Mouse (Mus musculus): ENCODE measurements around the gene Ythdf2.
"Not testable (repeated sequence)": the region's sequence is repeated elsewhere in the genome, so short reads cannot be mapped to it uniquely, and the experiment has no call there.

The Ythdf2 gene

DNA sequence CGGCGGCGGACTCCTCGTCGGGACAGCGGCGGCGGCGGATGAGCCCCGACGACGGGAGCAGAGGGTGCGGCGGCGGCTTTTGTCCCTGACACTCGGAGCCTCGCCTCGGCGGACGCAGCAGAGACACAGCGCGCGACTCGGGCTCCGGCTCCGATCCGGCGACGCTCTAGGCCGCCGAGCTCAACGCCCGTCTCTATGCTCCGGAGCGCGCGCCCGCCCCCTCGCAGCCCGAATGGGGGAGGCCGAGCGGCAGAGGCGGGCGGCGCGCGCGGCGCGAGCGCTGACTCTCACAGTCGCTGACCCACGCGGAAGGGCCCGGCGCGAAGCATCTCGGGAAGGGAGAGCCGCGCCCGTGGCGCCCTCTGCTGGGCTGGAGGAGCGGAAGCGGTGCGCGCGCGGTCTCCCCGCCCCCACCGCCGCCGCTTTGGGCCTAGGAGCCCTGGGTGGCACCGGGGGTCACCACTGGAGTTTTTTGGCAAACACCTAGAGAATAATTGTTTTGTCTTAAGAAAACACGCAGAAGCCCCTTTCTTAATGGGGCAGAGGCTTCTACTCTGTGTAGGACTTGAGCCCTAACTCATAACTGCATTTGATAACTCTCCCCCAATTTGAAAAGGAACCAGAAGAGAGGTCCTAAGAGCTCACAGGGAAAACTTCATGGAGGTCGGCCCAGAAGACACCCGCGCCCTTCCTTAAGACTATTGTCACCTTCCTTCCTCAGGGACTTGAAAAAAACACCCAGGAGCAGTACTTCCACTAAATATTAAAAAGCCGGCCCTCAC is at the start of gene Ythdf2:
TSS of gene Ythdf2 (minus strand) at position 351 of the 782 bp plus-strand sequence.
- peak; percentile 98 for DNase-seq (ENCODE audit: low spot score)

DNA sequence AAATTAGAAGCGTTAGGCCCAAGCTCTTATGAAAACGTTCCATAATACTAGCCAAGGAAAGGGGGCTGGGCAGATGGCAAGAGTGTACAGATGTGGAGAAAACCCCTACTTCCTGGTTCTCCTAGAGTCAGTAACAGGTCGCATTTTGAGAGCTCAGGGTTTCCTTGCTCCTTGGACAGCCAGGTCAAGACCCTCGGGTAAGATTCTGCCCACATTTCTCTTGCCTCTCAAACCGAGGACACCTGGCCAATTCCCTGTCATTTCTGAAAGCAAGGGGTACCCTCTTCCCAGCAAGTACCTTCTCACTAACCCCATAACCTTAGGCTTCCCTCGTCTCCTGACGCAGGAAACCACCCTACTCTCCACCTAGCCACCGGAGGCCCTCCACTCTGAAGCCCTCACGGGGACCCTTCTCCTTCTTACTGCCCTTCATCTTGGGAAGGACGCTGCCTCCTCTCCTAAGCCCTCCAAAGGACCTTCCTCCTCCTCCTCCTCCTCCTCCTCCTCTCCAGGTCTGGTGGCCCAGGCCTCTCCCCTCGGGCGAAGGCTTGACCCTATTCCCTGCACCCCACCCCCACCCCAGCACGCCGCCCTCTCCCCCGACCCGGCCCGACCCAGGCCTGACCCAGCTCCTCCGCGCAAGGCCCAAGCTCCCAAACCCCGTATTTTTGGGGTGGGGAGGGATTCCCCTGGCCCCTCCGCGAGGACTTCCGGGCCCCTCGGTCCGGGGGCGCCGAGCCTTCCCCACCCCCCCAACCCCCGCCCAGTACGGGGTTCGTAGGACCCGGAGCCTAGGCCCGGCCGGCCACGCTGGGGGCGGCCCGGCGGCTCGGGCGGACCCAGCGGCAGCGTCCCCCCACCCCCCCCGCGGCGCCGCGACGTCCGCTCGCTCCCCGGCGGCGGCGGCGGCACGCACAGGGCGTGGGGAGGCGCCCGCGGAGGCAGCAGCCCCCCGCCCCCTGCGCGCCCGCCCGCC is 48.6 kb upstream of the Ythdf2 start:
- DNase-seq (ENCODE audit: low spot score), result peak; percentile 36

DNA sequence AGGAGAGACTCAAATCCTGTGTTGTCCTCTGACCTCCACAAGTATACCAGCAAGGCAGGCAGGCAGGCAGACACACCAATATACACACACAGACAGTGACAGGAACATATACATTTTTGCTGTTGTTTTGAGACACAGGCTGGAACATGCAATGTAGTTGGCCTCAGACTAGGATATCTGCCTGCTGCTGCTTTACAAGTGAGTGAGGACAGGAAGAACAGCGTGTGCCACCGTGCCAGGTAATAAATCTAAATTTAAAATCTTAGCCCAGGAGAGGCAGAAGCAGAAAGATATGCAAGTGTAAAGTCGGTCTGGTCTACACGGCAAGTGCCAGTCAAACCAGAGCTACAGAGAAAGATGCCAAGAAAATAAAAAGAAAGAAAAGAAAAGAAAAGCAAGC is 47.1 kb upstream of the Ythdf2 start:
- DNase-seq (ENCODE audit: low spot score), result no peak

DNA sequence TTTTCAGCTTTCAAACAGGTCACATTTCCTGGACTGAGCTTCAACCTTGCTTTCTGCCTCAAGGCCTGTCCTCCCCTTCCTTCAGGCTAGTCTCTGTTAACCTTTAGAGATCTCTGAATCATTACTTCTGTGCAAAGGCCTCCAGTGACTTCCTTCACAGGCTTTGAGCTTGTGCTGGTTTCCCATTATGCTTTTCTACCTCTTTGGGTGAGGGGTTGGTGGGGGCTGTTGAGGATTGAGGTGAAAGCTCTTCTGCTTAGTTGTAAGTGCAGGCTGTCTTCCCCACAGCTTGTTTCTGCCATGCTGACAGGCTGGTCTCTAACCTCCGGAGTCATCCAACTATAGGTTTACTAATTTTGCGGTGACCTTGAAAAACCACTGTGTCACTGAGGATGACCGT is 44.3 kb upstream of the Ythdf2 start:
- no peak for DNase-seq (ENCODE audit: low spot score)

DNA sequence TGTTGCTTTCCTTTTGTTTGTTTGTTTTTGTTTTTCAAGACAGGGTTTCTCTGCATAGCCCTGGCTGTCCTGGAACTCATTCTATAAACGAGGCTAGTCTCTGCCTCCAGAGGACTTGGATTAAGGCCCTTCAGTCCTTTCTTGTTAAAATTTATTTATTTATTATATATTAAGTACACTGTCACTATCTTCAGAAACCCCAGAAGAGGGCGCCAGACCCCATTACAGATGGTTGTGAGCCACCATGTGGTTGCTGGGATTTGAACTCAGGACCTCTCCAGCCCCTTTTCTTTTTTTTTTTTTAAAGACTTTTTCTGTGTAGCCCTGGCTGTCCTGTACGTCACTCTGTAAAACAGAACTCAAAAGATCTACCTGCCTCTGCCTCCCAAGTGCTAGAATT is 42.9 kb upstream of the Ythdf2 start:
- no peak for DNase-seq (ENCODE audit: low spot score)

DNA sequence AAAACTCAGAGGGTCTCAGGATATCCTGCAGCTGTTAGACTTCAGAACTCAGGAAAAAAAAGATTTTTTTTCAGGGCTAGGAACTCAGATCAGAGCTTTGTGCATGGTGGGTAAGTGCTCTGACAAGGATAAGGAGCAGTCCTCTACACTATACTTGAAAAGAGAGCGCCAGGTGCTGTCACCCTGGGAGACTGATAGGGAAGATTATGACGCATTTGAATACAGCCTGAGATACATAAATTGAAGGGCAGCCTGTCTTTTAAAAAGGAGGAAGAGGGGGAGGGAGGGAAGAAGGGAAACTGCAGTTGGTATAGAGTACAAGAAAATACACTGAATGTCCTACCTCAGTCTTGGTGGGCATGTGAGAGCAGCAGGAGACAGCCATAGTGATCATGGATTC is 41.5 kb upstream of the Ythdf2 start:
- no peak for DNase-seq (ENCODE audit: low spot score)

DNA sequence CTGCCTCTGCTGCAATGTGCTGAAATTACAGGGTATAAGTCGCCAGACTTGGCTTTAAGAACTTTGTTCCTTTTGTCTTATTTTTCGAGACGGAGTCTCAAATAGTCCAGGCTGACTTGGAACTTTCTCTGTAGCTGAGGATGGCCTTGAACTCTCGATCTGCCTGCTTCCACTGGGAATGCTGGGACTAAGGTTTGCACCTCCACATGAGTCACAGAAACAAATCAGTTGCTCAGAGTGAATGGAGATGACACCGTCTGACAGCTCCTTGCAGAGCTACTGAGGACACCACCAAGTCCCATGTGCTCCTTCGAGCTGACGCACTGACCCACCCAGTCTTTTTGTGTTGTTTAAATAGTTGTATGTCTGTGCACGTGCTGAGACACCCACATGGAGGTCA is 41.0 kb upstream of the Ythdf2 start:
- DNase-seq (ENCODE audit: low spot score), result no peak

DNA sequence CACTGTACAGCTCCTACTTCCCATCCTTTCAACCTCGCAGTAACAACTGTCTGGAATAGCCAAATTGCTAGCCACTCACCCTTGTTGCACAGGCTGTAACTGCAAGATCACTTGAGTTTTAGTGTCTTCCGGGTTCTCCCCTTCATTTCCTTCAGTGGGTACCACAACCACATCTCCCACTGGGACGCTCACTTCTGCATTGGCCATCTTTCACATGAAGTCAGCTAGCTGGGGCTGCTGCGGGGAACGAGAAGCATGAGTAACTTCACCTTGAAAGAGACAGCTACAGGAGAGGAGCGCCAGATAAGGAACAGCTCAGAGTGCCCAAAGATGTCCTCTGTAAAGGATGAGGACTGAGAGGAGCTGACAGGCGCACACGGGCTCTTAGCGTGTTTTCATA is 39.5 kb upstream of the Ythdf2 start:
- DNase-seq (ENCODE audit: low spot score), result no peak

DNA sequence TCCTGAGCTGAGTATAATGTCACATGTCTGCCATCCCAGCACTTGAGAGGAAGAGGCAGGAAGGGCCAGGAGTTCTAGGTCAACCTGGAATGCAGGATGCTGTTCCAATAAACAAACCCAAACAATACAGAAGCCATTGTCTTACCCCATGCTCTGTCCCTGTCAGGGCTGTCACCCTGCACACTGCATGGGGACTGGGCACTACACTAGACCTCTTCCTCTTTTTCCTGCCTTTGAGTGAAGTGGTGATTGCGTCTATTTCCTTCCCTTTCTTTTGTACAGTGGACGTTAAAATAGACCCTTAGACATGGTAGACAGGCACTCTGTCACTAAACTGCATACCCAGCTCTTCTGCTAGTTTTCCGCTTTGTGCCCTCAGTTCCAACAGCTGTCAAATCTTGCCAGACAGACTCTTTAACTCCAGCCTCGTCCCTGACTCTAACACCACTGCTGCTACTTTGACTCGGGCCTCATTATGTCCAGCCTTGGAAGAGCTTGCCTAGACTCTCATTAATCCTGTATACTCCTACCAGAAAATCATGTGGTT is 35.4 kb upstream of the Ythdf2 start:
- no peak for DNase-seq (ENCODE audit: low spot score)

DNA sequence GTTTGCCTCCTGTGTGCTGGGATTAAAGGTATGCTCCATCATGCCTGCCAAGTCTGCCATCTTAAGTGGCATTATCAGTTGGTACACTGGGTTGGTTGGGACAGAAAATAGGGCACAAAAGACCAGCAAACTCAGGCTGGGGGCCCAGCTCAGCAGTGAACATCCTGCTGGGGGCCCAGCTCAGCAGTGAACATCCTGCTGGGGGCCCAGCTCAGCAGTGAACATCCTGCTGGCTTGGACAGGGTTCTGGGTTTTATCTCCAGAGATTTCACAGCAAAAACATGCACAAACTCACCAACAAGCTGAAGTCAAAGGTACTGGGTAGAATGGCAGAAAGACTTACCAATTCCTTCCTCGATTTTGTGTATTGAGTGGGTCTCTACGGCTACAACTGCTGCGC is 33.5 kb upstream of the Ythdf2 start:
- no peak for DNase-seq (ENCODE audit: low spot score)

DNA sequence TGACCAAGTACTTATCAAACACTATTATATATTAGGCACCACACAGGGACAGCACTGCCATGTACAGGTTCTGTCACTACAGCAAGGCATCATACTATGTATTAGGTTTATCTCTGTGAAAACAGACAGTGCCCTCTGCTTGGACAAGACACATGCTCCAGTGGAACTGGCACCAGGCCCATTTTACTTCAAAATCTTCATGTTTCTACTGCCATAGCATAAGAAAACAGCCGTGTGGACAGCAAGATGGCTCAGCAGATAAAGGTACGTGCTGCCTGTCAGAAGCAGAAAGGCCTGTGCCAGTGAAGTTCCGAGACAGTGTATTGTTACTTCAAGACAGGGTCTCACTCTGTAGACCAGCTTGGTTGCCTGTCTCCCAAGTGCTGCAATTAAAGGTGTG is 29.1 kb upstream of the Ythdf2 start:
- DNase-seq (ENCODE audit: low spot score), result no peak

DNA sequence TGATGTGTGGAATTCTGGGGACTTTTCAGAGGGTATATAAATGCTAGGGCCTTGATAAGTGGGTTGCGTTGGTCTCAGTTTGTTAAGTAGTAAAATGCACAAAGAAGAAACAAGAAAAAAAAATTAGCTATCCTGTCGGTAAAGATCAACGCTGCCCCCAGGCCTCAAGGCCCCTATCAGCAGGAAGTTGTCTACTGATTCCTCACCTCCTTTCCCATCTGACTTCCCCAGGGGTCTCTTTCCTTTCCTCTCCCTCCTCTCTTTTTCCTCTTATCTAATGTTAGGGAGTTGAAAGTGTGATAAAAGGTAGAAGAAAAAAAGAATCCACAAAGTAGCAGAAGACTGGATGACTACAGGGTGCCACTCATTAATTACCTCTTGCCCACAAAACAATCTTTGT is 28.3 kb upstream of the Ythdf2 start:
- DNase-seq (ENCODE audit: low spot score), result no peak

DNA sequence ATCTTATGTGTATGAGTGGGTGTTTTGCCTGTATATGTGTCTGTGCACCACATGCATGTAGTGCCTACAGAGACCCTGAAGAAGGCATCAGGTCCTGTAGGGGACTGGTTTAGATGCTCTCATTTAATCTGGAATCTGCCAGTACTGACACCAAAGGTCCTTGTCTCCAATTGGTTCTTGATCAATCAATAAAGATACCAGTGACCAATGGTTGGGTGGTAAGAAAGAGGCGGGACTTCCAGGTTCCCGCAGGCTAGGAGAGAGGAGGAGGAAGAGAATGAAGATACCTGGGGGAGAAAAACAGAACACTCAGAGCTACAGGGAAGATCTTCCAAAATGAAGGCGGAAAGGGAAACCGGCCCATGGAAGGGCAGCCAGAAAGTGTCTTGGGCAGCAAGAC is 26.3 kb upstream of the Ythdf2 start:
- no peak for DNase-seq (ENCODE audit: low spot score)

DNA sequence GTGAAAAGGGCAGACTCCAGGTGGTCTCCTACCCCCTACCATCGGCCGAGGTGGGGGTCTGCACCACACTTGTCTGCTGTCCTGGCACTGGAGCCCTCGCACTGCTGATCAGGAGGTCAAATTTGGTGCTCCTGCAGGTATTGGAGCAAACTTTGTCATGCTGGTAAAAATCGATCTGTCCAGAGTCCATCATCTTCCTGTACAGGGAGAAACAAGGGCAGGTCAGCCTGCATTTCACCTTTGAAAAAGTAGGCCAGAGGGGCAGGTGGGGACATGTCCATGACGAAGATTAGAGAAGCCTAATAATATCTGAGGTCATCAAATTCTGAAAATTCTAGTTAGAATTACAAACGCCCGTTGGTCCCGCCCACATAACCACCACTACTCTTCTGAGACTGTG is 22.6 kb upstream of the Ythdf2 start:
- DNase-seq (ENCODE audit: low spot score), result no peak

DNA sequence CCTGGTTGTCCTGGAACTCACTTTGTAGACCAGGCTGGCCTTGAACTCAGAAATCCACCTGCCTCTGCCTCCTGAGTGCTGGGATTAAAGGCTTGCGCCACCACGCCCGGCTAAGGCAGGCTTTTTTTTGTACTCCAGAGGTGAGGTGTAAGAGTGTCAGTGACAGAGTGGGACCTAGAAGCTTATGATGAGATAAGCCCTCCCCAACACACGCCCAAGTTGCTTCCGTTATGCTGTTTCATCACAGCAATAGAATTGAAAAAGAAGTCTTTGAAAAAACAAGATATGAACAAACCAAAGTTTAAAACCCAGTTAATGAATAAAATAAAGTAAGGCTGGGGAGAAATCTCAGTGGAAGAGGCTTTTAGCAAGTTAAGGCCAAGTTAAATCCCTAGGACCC is 18.3 kb upstream of the Ythdf2 start:
- DNase-seq (ENCODE audit: low spot score), result no peak

DNA sequence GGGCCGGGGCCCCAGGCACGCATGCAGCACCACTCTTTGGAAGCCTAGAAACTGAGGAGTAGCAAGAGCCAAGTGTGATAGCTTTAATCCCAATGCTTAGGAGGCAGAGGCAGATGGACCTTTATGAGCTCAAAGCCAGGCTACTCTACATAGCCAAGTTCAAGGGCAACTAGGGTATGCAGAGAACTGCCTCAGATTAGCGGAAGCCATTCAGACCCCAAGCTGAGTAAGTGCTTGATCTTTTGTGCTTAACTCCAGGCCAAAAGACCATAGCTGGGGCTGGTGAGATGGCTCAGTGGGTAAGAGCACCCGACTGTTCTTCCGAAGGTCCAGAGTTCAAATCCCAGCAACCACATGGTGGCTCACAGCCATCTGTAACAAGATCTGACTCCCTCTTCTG is 9.9 kb upstream of the Ythdf2 start:
- DNase-seq (ENCODE audit: low spot score), result not testable (repeated sequence)

DNA sequence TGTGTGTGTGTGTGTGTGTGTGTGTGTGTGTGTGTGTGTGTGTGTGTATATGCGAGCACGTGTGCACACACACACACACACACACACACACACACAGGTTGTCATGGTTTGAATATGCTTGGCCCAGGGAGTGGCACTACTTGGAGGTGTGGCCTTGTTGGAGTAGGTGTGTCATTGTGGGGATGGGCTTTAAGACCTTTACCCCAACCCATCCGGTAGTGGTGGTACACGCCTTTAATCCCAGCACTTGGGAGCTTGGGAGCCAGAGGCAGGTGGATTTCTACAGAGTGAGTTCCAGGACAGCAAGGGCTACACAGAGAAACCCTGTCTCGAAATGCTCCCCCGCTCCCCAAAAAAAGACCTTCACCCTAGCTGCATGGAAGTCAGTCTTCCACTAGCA is 6.3 kb upstream of the Ythdf2 start:
- DNase-seq (ENCODE audit: low spot score), result not testable (repeated sequence)

DNA sequence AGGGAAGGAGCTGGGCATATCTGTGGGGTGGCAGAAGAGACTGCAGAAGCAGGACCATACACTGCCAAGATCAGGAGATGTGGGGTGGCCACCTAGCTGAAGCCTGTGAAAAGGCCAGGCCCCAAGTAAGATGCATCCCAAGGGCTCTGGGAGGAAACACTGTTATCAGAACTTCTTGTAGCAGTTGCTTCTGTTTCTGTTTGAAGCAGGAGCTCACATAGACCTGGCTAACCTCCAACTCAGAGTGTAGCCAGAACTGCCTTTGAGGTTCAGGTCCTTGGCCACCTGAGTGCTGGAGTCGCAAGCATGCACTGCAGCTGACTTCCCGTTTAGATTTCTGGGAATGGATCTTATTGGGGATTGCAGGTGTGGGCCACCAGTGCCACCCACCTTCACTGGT is 5.7 kb upstream of the Ythdf2 start:
- no peak for DNase-seq (ENCODE audit: low spot score)

DNA sequence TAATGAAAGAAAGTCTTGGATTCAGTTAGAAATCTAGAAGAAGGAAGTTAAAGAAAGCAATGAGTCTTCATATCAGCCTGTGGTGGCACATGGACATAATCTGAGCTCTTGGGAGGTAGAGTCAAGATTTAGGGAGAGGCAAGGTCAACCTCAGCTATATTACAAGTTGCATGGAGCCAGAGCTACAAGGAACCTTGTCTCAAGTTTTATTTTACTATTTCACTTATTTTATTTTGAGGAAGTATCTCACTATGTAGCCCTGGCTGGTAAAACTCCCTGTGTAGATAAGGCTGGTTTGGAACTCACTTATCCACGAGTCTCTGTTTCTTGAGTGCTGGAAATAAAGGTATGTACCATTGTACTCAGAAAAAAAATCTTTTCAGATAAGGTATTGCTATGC is 4.5 kb upstream of the Ythdf2 start:
- DNase-seq (ENCODE audit: low spot score), result no peak

DNA sequence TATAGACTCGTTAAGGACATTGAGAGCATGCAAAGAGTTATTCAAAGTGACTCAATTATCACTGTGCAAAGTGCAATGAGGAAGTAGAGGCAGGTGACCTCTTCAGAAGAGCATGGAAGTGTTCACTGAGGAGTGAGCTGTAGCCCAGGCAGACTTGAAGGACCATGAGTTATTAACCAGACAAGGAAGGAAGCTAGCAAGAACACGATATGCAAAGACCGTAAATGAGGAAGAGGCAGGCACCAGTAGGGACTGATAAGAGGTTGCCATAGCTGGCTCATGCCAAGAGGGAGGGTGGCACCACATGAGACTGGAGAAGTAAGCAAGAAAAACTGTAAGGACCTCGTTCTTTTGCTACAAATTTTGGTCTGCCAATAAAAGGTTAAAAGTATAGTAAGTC is 2.7 kb upstream of the Ythdf2 start:
- DNase-seq (ENCODE audit: low spot score), result no peak

DNA sequence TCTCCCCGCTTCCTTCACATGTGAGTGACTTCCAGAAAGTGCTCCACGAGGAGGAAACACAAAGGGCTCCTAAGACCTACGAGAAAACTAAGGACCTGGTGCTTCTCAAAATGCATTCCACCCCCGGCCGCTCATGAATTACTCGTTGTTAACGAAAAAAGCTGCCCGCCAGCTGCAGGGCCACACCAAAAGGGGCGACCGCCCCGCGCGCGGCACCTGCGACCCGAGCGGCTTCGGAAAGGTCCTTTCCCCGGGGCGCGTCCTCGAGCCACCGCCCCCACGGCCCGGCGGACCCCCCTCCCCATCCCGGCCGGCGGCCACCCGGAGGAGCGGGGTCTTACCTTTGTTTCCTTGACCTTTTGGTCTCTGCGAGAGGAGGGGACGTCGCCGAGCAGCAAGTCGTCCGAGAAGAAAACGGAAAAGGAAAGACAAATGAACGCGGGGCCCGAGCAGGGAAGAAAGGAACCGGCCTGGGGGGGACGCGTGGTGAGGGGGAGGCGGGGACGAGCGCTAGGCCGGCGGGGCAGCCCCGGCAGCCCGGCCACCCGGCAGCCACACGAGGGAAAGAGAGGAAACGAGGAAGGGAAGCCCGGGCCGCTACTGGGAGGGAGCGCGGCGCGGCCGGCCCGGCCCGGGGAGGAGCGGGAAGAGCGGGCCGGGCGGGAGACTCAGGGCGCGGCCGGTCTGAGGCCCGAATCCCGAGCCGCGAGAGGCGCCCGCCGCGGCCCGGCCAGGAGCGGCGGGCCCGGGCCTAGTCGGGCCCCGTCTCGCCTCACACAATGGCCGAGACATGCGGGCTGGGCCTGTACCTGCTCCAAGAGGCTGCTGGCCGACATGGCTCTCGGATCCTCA is 786 bp downstream of the Ythdf2 start:
- peak; percentile 22 for DNase-seq (ENCODE audit: low spot score)

DNA sequence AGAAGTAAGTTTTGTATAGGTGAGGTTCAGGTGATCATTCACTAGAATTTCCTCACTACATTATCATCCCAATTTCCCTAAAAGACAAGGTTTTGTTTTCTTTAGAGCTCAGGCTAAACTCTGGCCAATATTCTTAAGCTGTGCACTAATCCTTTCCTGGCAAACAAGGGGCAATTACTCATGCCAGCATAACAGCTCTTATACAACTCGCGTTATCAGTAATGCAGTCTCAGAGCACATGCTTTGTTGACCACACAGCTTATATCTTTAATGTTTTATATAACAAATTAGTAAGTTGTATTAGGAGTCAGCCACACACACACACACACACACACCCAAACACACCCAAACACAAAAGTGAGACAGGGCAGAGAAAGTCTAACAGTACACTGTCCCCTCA is 1.8 kb downstream of the Ythdf2 start:
- no peak for DNase-seq (ENCODE audit: low spot score)

Data from urinary bladder, postnatal 25 days (tissue).